Mouse (Mus musculus) erythroid progenitor cell, adult 5-6 weeks (primary cell): ENCODE data around the gene Vav3. TPM values are rescaled to one million over a fixed set of nuclear protein-coding genes. Genes with fewer than 3 reads are reported as not detected.
"Not testable (repeated sequence)": the region's sequence is repeated elsewhere in the genome, so short reads cannot be mapped to it uniquely, and the experiment has no call there.

ENCODE experiments used
- ATAC-seq: replicated peaks from 2 replicates; pipeline ENCODE4 v1.8.0; 2016; ENCODE audit warnings: moderate number of reproducible peaks, mild to moderate bottlenecking, moderate TSS enrichment, inconsistent platforms; ENCODE audit not compliant: poor library complexity, low FRiP score, severe bottlenecking
- total RNA-seq, 2 experiments: library from RNA; stranded (forward) in 1 of 2; stranded (reverse) in 1 of 2; fragments of 150-400 nt in 1 of 2; fragments of 186-747, 209-891 nt in 1 of 2; gene quantifications; 2 replicates each; pipeline versions ENCODE4 v1.2.3 to v1.2.4; 2015 to 2017; ENCODE audit warnings: low replicate concordance in 2 of 2

Vav3 gene
- total RNA-seq, 2 experiments from 2014 or later, result 4.4 to 18.9 TPM

DNA sequence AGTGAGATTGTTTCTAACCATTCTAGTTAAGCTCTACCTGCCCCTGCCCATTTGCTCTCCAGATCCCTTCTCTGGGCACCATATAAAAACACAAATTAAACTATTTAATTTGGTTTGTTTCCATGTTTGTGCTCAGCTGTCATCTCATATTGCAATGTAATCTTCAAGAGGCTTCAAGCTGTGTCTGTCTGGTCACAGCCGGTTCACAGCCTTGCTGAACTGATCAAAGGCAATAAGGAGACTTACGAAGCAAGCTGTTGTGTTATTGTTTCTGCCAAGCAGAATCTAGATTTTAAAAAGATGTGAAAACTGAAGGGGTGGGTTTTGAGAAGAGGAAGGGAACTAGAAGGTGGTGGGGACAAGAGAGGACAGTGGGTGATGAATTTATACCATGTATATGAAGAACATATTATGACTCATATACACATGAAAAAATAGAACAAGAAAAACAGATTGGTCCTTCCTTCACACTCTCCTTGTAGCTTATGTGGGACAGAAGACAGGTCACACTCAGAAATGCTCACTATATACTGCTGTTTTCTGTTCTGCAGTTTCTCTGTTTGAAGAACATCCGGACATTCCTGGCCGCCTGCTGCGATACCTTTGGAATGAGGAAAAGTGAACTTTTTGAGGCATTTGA, 83.1 kb downstream of the Vav3 start:
- ATAC-seq, result no peak

DNA sequence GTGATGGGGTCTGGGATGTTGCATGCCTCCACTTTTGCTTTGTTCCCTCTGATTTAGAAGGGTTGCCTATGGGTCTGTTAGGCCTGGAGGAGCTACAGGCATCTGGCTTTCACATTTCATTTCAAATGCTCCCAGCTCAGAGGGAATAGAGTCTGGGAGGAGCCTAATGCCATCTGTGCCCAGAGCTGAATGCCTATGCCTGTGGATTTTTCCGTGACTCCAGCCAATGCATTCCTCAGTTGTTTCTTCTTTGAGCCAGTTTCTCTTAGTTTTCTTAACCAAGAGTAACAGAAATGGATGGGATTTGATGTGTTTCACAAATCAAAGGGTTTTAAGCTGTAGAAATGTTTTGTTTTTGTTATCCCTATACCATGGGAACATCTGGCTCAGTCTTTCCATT, 90.8 kb downstream of the Vav3 start:
- ATAC-seq, result no peak

DNA sequence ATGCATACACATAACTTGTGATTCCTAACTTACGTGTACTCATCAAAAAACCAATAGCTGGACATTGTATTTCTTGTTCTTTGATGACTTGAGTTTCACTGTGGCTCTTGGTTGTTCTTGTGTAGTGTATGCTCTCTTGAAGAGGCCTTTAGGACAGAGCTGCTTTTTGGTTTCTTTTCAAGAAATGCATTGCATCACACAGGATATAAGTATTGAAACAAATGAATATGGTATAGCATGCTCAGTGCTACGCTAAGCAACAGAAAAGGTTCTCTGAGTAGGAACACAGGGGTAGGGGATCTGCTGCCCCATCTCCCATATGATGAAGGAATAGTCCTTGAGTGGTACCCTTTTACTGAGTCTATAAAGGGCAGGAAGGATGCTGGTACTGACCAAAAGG, 98.1 kb downstream of the Vav3 start:
- ATAC-seq, result no peak

DNA sequence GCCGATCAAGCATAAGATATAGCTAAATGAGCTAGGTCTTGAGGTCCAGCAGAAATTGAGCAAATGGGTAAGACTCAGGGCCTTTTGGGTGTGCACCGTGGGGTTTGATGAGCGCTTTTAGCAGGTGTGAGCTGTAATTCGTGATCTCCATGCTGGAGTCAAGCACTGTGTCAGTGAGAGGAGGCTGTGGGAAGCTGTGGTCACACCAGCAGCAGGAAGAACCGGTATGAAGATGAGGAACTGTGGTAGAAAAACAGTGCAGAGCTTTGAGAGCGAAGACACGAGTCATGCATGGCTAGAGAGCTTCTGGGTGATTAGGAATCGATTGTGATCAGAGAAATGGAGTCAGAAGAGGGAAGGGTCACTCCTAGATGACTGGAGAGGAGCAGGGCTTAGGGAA, 98.8 kb downstream of the Vav3 start:
- ATAC-seq, result no peak

GRCm38 (mm10) chr3:109440001-109440400, 99.5 kb downstream of the Vav3 start:
- no peak for ATAC-seq

GRCm38 (mm10) chr3:109444077-109444476, 103.6 kb downstream of the Vav3 start:
- ATAC-seq, result no peak

- no peak for ATAC-seq
Observed at GRCm38 (mm10) chr3:109446903-109447302, 106.5 kb downstream of the Vav3 start.

DNA sequence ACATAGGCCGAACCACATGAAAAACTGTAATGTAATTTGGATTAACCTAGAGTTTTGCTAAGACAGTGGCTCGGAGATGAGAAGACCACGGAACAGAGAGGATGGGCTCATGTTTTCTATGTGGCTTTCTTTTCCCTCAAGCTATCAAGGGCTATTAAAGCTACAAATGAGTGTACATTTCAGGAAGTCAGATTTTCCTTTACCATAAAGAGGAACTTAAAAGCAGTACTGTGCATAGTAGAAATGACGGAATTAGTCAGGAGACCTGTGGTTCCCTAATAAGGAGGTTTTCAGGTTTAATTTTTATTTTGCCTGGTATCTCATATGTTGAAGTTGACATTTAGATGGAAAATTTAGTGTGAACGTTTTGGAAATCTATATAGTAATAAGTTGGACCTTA, 107.8 kb downstream of the Vav3 start:
- ATAC-seq, result not testable (repeated sequence)

DNA sequence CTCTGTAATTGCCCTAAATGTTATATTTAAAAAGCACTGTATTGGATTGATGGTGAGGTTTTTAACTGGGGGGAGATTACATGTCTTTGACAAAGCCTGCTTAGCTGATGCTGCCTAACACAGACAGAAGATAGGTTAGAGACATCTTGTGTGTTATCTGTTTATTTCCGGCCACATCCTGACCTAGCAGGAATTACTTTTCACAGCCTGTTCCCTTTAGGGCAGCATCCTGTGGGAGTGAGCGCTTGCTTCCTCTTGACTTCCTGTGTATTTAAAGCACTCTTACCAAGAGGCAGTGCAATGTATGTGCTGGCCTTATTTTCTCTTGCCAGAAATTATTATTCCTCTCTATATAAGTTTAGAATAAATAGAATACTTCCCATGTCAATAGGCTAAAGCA, 111.5 kb downstream of the Vav3 start:
- ATAC-seq, result no peak

GRCm38 (mm10) chr3:109454633-109455032, 114.2 kb downstream of the Vav3 start:
- ATAC-seq, result no peak

- no peak for ATAC-seq
Observed at GRCm38 (mm10) chr3:109456340-109456739, 115.9 kb downstream of the Vav3 start.

- ATAC-seq, result no peak
Observed at GRCm38 (mm10) chr3:109463684-109464083, 123.2 kb downstream of the Vav3 start.

DNA sequence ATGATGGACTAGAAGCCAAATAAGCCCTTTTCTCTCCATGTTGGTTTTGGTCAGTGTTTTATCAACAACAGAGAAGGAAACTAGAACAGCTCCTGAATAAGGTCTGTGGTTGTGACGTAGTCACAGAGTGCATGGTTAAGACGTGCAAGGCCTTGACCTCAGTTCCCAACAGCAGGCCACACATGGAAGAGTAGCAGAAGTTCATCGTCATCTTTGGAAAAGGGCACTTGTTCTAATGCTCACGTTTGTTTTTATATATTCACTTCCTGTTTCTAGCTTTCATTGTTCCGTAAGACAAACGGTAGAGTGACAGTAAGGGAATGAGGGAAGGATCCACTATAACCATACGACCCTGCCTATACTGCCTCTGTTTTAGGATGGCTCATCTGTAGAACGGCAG, 124.1 kb downstream of the Vav3 start:
- ATAC-seq, result no peak

DNA sequence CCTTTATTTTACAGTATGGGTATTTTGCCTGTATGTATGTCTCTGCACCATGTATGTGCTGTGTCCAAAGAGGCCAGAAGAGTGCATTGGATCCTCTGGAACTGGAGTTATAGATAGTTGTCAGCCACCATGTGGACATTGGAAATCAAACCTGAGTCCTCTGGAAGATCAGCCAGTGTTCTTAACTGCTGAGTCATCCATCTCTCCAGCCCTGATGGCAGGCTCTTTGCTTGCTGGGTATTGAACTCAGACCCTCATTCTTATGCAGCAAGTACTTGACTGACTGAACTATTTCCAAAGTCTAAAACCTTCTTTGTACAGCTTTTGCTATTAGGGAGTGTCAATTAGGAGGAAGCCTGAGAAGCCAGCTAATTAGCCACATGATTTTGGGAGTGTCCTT, 126.1 kb downstream of the Vav3 start:
- no peak for ATAC-seq

DNA sequence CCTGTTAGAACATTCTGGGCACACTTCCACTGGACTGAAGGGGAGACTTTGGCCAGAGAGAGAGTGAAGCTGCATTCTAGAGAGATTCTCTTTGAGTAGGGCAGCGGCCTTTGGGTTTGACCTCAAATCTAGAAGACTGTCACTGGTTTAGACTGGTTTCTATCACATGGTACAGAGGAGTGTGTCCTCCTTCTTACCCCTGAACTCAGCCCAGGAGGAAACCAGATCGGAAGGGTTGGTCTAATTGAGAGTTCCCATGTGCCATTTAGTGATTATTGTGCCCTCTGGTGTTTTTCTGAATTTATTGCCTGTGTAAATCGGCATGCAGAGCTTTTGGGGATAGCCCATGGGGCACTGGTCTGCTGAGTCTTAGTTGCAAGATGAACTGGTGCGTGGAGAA, 126.8 kb downstream of the Vav3 start:
- ATAC-seq, result no peak

GRCm38 (mm10) chr3:109469465-109469864, 129.0 kb downstream of the Vav3 start:
- no peak for ATAC-seq

DNA sequence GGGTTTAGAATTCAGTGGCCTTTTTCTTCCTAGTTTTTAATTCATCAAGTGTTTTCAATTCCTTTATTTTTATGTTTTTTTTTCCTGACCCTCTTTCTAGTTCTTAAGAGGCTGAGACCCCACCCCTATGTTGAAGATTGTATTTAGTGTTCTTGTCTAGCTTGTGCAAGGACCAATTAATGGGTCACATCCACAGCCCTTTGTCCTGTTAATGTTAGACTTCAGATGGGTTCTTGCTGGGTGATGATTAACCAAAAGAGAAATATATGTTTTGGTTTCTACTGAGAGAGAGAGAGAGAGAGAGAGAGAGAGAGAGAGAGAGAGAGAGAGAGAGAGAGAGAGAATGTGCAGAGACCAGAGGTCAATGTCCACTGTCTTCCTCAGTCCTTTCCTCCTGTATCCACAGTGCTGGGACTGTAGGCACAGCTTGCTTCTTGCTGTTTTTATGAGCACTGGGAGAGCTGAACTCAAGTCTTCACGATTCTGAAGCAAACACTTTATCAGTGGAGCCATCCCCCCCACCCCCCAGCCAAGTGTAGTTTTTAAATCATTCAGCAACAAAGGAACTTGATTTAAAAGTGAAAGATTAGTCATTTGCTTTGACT, 130.3 kb downstream of the Vav3 start:
- ATAC-seq, result no peak

DNA sequence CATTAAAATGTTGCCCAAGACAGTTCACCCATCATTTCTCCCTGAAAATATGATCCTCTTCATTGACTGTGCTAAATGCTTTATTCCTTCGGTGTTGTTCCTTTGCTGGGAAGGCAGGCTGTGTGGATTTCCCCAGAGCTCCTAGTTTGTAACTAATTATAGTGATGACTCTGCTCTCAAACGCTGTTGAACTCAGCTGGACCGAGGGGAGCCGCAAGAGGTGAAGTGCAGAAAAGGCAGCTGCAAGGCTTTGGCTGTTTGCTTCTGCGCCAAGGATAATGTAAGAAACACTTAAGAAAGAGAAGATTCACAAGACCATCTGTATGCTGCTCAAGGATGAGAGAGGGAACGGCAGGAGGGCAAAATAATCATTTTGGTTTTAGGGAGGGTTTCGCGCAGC, 136.1 kb downstream of the Vav3 start:
- ATAC-seq, result no peak

GRCm38 (mm10) chr3:109478297-109478696, 137.8 kb downstream of the Vav3 start:
- ATAC-seq, result no peak

DNA sequence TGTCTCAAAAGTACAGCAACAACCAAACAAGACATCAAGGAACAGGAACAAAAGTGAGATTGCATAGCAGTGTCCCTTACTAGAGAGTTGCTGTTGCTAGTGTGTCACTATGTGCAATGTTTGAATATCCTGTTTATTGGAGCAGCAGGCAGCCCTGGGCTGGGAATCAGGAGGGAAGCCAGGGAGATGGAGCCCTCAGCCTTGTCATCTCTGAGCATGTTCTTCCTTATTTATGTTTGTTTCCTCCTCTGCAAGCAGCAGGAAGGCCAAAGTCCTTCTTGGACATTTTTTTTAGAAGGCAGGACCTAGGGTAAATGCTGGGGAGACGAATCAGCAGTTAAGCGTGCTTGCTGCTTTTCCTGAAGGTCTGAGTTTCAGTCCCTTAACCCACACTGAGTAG, 140.2 kb downstream of the Vav3 start:
- no peak for ATAC-seq

GRCm38 (mm10) chr3:109486786-109487185, 146.3 kb downstream of the Vav3 start:
- ATAC-seq, result no peak

DNA sequence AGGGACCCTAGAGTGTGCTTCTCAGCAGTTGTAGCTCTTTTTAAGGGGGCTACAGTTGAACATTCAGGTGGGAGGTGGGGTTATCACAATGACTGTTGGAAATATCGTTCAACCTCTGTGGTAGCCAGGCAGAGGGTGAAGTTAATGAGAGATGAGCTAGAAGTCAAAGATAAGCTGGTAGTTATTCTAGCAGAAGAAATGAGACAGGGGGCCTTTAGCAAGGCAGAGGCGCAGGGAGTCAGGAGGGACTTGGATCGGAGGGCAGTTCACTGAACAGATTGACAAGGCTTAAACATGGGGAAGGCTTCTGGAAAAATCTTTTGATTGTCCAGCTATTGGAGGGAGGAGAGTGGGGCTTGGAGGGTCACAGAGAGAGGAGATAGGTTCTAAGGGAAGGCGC, 147.4 kb downstream of the Vav3 start:
- no peak for ATAC-seq
